Mouse (Mus musculus): ENCODE measurements around the gene Zan. TPM values are rescaled to one million over a fixed set of nuclear protein-coding genes. Genes with fewer than 3 reads are reported as not detected.

Gene Zan
- total and polyA plus RNA-seq, 3 experiments, result 0.15 TPM; not detected in 2

GRCm38 (mm10) chr5:137369665-137370064, 107.2 kb downstream of the Zan start:
- Histone ChIP-seq H3K27me3 (ENCODE audit: control insufficient read depth in 1 of 2, insufficient read depth in 2 of 2, low read length in 2 of 2) (peaks cover 5 to 7% of the 10 kb centered on the region in 2 experiments; a peak in 3 of 4 replicates), H3K9ac (ENCODE audit: control insufficient read depth, low read depth, low read length, poor library complexity, severe bottlenecking) (no peak overlapping the region), H3K4me1 (ENCODE audit: control insufficient read depth in 1 of 2, insufficient read depth in 2 of 2, low read length in 2 of 2) (no peaks in the 10 kb centered on the region), H3K9me3 (replicated peaks; ENCODE audit: insufficient read depth, low read length) (no peaks in the 10 kb centered on the region), H3K36me3 (ENCODE audit: control insufficient read depth in 1 of 2, insufficient read depth in 2 of 2, low read length in 2 of 2) (no peaks in the 10 kb centered on the region), H3K27ac (ENCODE audit: control insufficient read depth, low read depth, low read length) (no peak overlapping the region), H3K79me2 (ENCODE audit: control insufficient read depth, insufficient read depth, low read length, poor library complexity) (no peaks in the 10 kb centered on the region), H3K4me3 (ENCODE audit: control insufficient read depth in 1 of 2, insufficient read depth in 1 of 2, low read depth in 2 of 2, low read length in 2 of 2) (no peak overlapping the region)
- TF ChIP-seq ELF1 (IDR thresholded peaks at IDR 0.05; ENCODE audit: low read depth, low read length), result no peak
- no peak for TF ChIP-seq TAL1 (IDR thresholded peaks at IDR 0.05; ENCODE audit: low read length)
- DNase-seq (ENCODE audit: low read depth, low spot score), result no peak

- H3K27me3 ChIP-seq (ENCODE audit: control insufficient read depth in 1 of 2, insufficient read depth in 2 of 2, low read length in 2 of 2), result peaks cover 7 to 8% of the 10 kb centered on the region in 2 experiments
- no peak overlapping the region for H3K9ac ChIP-seq (ENCODE audit: control insufficient read depth, low read depth, low read length, poor library complexity, severe bottlenecking)
Measured at GRCm38 (mm10) chr5:137358382-137358781, 118.5 kb downstream of the Zan start.

GRCm38 (mm10) chr5:137354091-137354490, 122.8 kb downstream of the Zan start:
- Histone ChIP-seq H3K27me3 (ENCODE audit: control insufficient read depth in 1 of 2, insufficient read depth in 2 of 2, low read length in 2 of 2) (peaks cover 7 to 10% of the 10 kb centered on the region in 2 experiments), H3K9me3 (replicated peaks; ENCODE audit: insufficient read depth, low read length) (no peaks in the 10 kb centered on the region), H3K79me2 (ENCODE audit: control insufficient read depth, insufficient read depth, low read length, poor library complexity) (no peaks in the 10 kb centered on the region), H3K36me3 (ENCODE audit: control insufficient read depth in 1 of 2, insufficient read depth in 2 of 2, low read length in 2 of 2) (no peaks in the 10 kb centered on the region), H3K4me1 (ENCODE audit: control insufficient read depth in 1 of 2, insufficient read depth in 2 of 2, low read length in 2 of 2) (no peaks in the 10 kb centered on the region), H3K27ac (ENCODE audit: control insufficient read depth, low read depth, low read length) (no peak overlapping the region), H3K4me3 (ENCODE audit: control insufficient read depth in 1 of 2, insufficient read depth in 1 of 2, low read depth in 2 of 2, low read length in 2 of 2) (no peak overlapping the region), H3K9ac (ENCODE audit: control insufficient read depth, low read depth, low read length, poor library complexity, severe bottlenecking) (no peak overlapping the region)
- DNase-seq (ENCODE audit: low read depth, low spot score), result no peak
- no peak for TF ChIP-seq USF1 (IDR thresholded peaks at IDR 0.05; ENCODE audit: low read depth, low read length)

More at GRCm38 (mm10) chr5:137358382-137358781, 118.5 kb downstream of the Zan start:
- no peaks in the 10 kb centered on the region for H3K4me1 ChIP-seq (ENCODE audit: control insufficient read depth in 1 of 2, insufficient read depth in 2 of 2, low read length in 2 of 2)
- H3K79me2 ChIP-seq (ENCODE audit: control insufficient read depth, insufficient read depth, low read length, poor library complexity), result no peaks in the 10 kb centered on the region
- H3K36me3 ChIP-seq (ENCODE audit: control insufficient read depth in 1 of 2, insufficient read depth in 2 of 2, low read length in 2 of 2), result no peaks in the 10 kb centered on the region
- TF ChIP-seq ZC3H11A (IDR thresholded peaks at IDR 0.05; ENCODE audit: low read depth, low read length) (peak; percentile 3; the same call in 1 of the 2 replicates), SMC3 (IDR thresholded peaks at IDR 0.05; ENCODE audit: low read depth, low read length) (peak; percentile 18), CTCF (IDR thresholded peaks at IDR 0.05 in 2 of 3, conservative IDR thresholded peaks at IDR 0.05 in 1 of 3; ENCODE audit: control insufficient read depth in 1 of 3, insufficient read depth in 1 of 3, low read depth in 2 of 3, low read length in 3 of 3, poor library complexity in 1 of 3, severe bottlenecking in 1 of 3) (peak in 2 of 3 experiments; percentile 19 to 28; a peak in 2 of 6 replicates), TAL1 (IDR thresholded peaks at IDR 0.05; ENCODE audit: low read length) (no peak)
- no peak overlapping the region for H3K27ac ChIP-seq (ENCODE audit: control insufficient read depth, low read depth, low read length)
- no peaks in the 10 kb centered on the region for H3K9me3 ChIP-seq (replicated peaks; ENCODE audit: insufficient read depth, low read length)
- no peak for DNase-seq (ENCODE audit: low read depth, low spot score)
- no peak overlapping the region for H3K4me3 ChIP-seq (ENCODE audit: control insufficient read depth in 1 of 2, insufficient read depth in 1 of 2, low read depth in 2 of 2, low read length in 2 of 2)
